Mouse (Mus musculus): ENCODE results near the gene Smpd1.

Smpd1 gene

DNA sequence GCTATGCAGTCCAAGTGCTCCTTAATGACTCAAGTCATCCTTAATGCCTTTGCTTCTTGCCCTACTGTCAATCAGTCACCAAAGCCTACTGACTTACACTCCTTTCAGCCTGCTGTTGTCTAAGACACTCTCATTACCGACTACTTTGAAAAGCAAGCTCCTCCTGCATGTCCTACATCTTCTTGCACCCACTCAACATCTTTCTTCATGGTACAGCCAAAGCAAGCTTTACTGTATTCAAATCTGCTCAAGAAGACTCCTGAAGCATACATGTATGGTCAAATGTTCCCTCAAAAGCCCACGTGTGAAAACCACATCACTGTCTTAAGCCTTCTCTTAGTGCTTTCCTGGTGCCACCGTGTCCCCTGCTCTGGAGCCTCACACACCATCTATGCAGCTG lies 9.2 kb downstream of the Smpd1 start:
- DNase-seq (ENCODE audit: low spot score): no peak

DNA sequence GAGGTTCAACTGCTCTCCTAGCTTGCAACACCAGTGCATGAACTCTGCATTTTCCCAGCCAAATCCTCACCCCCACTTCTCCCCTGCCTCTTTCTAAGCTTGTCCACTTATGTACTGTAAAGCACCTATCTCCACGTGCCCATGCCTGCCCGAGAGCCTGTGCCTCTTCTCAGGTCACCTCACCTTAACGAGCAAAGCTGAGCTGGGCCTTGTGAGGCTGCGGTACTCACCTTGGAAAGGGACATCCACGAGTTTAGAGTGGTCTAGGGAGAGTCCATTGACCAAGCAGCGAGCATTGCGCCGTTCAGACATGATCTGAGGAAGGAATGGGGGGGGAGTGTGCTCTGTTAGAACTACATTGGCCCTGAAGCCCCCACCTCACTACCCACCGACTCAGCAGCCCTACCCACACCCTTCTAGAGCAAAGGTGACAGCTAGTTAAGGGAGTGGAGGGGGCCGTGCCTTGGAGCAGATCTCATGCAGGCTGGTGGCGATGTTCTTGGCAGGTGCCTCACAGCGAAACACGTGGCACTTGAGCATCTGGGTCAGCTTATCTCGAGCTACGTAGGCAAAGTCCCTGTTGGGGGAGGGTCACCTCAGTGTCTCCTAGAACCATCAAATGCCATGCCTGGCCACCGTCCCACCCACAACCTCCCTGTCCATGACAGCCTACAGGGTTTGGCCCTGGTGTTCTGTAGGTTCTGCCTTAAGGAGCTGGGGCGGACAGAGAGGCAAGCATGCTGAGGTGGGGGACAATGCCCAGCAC lies 11.1 kb downstream of the Smpd1 start:
- DNase-seq (ENCODE audit: low spot score): no peak

DNA sequence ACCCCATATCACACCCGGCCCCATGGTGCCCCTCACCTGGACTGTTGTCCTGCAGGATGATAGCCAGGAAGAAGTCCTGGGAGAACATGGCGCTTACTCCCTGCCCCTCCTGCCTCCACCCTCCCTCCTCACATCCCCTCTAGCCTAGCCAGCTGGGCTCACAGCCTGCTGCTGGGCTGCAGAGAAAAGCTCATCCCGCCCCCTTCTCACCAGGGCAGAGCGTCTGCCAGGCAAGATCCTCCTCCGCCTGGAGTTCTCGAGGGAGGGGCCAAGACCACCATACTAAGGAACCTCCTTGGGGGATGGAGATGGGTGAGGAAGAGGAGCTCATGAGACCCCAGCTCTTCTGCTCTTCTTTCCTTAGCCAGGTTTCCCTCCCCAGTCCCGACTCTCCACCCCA lies 14.4 kb downstream of the Smpd1 start:
- DNase-seq (ENCODE audit: low spot score): no peak

DNA sequence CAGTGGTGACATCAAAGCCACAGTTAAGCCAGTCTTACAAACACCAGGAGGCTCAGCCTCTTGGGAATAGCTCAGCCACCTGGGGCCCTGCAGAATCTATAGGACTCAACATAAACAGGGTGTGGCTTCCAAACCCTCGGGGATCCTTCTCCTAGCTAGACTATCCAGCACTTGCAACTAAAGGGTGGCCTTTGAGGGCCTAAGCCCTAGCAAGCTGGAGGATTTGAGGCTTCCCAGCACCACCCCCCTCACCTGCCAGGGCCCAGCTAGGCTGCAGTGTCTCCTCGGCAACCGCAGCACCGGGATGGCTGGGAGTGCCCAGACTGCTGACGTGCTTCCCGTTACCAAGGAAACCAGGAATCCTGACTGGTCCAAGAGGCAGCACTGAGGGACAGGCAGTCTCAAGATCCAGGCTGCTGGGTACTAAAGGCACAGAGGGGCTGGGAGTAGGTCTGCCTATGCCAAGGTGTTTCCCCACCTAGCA lies 14.9 kb downstream of the Smpd1 start:
- DNase-seq (ENCODE audit: low spot score): no peak

DNA sequence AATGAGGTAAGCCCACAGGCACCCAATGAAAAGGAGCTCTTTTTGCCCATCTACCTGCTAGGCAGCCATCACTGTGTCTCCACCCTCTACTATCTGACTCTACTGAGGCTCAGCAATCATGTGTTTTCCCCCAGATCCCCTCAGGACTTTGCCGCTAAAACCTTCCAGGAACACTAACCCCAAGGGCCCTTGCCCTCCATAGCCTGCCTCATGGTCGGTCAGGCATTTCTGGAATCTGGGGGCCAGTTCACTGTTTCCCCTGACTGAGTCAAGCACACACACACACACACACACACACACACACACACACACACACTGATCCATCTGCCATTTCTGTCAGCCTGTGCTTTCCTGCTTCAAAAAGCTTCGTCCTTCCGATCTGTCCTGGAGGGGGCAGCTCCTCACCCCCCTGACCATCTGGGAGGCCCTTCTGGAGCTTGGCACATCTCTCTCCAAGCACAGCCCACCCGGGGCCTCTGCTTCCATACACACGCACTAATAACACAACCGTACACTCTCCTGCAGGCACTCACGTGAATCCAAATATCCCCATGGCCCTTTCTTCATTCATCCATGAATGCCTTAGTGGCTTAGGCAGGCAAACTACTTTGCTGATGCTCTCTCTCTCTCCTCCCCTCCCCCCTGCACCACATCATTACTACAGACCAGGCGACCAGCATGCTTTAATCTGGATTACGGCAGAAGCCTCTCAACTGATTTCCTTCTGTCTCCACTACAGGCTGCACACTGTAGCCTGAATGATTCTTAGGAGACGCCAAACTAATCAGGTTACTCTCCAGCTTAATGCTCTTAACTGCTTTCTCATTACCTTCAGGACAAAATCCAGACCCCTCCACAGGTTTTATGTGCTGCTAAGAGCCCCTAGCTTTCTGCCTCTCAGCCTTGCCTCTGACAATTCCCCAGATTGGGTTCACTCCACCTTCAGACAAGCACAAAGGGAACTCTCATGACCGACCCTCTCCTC lies 15.6 kb downstream of the Smpd1 start:
- no peak for DNase-seq (ENCODE audit: low spot score)

DNA sequence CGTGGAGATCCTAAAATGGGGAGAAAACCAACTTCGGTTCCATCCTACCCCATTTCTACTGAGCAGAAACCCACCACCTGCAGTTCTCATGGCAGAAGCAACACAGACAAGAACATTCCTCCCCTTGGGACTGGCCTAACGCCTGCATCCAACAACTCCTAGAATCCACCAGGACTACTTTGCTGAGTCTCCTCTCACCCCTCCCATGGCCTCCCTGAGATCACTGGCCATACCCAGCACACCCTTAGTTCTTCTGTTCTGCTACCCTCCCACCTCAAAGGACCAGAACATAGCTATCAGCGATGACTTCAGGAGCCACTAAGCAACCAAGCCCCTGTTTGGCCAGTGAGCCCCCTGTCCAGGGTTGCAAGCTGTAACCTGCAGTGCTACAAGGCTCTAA lies 16.6 kb downstream of the Smpd1 start:
- DNase-seq (ENCODE audit: low spot score): no peak

DNA sequence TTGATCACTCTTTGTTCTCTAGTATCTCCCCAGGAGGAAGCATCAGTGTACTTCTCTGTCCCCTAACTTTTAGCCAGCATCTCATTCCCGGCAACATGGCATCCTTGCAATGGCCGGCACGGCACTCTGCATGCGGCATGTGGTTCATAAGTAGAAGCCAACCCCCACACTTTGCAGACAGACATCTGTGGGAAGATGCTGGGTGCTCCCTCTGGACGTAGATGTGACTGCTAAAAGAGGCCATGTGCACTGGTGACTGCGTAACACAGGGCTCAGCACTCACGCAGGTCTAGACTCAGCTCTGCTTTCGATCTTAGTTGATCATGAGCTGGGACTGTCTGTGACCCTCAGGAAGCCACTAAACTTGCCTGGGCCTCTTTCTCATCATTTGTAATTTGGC lies 18.8 kb downstream of the Smpd1 start:
- no peak for DNase-seq (ENCODE audit: low spot score)

DNA sequence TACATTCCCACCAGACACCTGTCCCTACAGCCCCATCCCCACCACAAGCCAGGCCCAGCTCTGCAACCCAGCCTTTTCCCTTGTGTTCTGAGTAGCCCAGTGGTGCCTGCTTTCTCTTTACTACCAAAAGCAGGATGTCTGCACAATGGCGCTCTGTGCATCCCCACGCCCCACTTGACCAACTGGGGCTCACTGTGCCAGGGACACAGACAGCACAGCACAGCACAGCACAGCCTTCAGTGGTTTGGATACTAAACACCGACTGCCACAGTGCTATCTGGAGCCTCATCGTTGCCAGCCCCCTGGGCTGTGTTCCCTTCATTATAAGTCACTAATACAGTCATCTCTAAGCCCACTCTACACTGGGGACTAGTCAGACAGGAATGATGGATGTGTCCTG lies 20.4 kb downstream of the Smpd1 start:
- no peak for DNase-seq (ENCODE audit: low spot score)

DNA sequence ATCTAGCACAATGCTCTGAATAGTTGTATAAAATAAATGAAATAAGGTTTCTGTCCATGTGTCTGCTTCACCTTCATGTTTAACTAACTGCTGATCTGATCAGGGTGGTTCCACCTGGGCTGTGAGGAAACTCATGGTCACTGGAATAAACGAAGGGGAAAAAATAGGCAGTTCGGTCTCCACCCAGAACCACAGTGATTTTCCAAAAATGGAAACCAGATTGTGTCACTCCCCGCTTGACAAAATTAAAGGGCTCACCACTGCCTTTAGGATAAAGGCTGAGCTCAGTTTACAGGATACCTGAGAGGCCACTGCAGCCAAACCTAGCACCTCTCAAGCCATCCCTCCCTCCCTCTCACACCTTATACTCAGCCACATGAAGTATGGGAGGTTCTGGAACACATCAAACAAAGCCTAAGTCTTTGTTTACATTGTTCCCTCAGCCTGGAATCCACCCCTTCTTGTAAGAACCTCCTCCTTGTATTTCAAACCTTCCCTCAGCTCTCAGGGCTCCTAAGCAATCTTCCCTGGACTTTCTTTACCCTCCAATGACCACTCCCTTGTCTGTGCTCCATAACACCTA lies 22.1 kb downstream of the Smpd1 start:
- no peak for DNase-seq (ENCODE audit: low spot score)

DNA sequence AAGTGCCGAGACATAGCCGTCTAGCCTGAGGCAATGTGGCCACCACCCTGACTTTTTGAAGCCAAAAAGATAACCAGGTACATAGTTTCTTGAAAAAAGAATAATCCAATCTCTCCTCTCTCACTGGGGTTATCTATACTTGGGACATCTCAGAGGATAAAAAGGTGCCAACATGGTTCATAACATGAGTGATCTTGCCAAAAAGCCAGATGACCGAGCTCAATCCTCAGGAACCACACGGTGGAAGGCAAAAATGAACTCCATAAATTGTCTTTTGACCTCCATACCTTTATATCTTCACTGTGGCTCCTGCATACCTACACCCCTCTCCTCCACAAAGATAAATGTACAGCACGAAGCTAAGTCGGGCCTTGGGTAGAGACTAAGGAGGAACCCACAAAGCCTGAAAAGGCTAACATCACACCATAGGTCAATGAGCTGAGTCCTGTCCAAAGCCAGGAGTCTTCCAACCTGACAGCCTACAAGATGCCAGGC lies 23.3 kb downstream of the Smpd1 start:
- no peak for DNase-seq (ENCODE audit: low spot score)

DNA sequence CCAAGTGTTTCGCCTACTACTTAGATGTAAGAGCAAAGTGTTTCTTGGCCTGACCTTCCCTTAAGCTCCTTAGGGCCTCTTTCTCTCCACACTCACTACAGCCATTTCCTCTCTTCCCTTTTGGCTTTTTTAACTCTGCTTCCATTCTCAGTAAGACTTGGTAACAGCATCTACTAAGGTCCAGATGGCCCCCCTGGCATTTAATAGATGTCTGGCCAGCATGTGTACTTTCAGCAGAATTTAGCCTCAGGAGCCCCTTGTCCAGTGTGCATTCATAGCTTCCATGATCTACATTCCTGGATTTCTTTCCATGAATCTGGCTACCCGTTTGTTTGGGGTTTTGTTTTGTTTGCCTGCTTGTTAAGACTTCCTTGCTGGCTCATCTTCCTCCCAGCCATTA lies 24.3 kb downstream of the Smpd1 start:
- DNase-seq (ENCODE audit: low spot score): no peak

DNA sequence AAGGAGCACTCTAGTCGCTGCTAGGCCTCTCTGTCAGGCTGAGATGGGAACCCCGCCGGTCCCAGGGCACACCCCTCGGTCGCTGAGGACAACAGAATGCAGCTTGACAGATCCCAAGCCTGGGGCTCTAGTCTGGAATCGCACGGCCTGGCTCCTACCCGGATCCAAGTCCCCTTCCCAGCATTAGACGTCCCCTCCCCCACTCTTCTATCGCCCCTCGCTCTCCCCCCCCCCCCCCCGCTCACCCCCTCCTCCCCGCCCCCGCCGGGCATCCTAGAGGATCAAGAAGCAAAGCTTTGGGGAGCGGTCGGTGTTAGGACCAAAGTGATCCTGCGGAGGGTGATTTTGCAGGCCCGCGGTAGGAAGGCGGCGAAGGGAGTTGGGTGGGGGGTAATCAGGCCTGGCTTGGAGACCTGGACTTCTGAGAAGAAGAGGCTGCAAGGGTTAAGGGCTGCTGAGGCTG lies 26.5 kb downstream of the Smpd1 start:
- peak; percentile 20 for DNase-seq (ENCODE audit: low spot score)

DNA sequence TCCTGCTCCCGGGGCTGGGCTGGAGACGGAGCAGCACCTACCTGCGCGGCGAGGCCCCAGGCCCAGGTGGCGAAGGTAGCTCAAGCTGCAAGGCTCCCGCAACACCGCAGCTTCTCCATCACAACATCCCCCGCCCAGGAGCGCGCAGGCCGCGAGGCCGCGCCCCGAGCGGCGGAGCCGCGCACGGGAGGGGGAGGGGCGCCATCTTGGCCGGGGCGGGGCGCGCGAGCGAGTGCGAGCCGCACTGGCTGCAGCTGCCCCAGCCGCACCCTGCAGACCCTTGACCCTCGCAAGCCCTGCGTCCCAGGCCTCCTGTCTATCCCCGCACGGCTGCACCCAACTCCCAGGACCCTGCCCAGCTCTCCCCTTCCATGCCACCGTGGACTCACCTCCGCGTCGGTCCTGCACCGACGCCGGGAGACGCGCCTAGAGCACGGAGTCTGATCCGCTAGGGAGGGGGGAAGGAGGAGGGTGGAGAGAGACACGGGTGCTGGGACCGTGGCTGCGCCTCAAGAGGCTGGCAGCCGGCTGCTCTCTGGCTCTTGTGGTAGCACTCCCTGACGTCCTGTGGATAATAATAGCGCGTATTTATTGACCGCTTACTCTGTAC lies 27.0 kb downstream of the Smpd1 start, which contains the start of gene Apbb1:
Apbb1 (minus strand) TSS at position 560 of the 610 bp plus-strand sequence.
- DNase-seq (ENCODE audit: low spot score): peak; percentile 72

DNA sequence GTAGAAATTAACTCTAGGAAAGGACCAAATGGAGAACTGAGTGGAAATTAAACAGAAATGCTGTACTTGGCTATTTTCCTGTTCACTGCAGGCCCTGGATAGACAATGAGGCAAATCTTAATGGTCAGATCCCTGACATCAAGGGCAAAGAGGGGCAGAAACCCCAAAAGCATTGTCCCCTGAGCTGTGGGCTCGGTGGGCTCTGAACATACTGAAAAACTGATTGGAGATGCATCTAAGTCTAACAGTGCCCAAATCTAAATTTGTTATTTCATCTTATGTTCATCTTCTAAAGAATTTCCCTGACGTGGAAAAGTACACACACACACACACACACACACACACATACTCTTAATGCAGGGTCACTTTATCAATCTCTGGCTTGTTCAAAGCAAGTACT lies 27.8 kb downstream of the Smpd1 start:
- no peak for DNase-seq (ENCODE audit: low spot score)

DNA sequence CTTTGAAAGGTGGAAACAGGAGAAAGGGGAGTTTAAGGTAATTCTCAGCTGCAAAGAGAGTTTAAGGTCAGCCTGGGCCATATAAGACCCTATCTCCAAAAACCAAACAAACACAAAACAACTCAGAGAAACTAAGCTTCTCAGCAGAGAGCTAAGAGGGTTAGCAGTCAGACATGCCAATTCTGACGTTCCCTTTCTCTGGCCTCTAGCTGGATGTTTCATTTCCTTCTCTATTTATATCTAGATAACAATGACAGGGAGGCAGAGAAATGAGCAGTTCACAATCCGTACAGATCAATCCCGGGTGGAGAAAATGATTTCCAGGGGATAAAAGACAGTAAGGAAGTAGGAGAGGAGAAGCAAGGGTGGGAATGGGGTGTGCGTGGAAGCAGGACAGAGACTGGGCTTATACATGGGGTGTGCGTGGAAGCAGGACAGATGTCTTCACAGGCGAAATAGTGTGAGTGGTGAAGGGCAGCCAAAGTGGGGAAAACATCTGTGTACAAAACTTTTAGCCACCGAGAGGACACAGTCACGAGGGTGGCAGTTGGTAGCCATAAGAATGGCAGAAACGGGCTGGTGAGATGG lies 34.3 kb downstream of the Smpd1 start:
- no peak for DNase-seq (ENCODE audit: low spot score)

DNA sequence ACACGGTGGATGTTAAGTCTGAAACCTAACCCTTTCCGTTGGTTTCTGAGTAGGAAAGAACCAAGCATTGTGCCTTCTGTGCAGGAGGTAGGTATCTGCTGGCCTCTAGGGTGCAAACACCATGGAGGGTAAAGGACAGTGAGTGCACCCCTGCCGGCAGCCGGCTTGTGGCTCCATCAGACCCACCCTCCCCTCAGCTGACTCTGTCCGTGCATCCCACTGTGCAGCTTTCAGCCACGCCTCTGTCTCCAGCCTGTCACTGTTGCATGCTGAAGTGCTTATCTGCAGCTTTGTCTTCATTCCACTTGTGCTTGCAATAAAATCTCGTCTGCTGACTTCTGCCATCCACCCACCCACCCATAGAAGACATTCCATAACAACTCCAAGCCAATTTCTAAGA lies 35.9 kb downstream of the Smpd1 start:
- no peak for DNase-seq (ENCODE audit: low spot score)

DNA sequence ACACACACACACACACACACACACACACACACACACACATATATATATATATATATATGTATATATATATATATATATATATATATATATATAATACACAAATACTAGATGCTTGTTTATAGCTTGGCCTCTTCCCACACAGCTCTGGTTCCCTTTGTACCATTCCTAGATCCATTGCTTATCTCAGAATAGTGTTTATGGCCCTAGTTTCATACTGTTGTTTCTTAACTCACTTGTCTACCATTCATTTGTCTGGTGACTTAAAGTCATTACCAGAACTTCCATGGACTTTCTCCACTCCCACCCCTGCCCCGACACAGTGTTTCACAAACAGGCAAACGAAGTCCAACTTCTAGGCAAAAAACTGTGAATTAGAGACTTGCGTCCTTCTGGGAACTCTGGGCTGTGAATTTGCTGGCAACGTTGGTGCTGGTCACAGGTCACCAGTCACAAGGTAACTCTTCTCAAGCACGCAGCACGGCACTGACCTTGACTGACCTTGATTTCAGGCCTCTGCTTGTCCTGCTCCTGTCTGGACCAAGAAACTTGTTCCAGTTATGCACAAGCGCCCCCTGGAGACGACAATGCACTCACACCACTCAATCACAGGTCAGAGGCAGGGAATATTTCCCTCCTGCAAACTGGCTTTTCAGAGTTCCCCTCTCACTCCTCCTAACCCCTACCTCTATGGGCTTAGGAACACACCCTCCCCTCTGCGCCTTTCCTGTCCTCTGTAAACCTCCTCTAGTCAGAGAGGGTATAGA lies 48.9 kb downstream of the Smpd1 start:
- peak; percentile 28 for DNase-seq (ENCODE audit: low spot score)
